ENCODE assay signal across 11 mouse cellular contexts in the genomic region with DNA sequence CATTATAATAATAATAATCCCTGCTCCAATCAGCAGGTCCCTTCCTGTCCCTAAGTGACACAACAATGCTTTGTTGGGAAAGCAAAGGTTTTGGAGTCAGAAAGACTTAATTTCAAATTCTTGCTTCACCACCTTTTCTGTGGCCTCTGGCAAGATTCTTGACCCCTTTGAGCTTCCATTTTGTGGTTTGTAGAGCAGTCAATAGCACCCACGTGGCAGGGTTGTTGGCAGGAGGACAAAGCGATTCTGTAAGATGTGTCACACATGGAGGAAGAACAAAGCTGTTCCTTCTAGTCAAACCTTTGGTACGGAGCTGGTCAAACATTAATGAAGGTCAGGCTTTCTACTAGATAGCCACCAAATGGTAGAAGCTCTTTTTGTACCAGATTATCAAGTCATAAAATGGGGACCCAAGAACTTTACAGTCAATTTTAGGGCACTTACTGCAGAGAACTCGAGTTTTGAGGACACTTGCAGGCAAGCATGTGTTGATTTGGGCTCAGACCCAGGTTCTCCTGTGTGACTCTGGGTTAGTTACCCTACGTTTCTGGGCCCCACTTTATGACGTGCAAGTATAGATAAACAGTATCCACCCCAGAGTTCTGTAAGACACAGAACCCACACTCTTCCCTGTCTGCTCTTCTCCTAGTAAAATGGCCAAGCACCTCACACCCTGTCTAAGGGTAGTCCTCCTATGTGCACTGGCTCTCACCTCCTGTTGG. TPM values are rescaled to one million over a fixed set of nuclear protein-coding genes. Genes with fewer than 3 reads are reported as not detected.
DNase-seq lines count a peak whose midpoint lies in the region; ATAC-seq lines count a peak whose summit lies in the region.
"Had no signal": no experiment of that assay in that cellular context is flagged by ENCODE, and none has a peak within 500 bp of the region (broad histone marks: within the 10 kb centered on the region; RNA-seq: fewer than 3 reads in every experiment).

No protein-coding gene starts in this region.

- DNase-seq in ovary, adult 18-20 months (ENCODE audit: low spot score), result peak; percentile 13
- no peak for DNase-seq in ovary, postnatal 14 days (ENCODE audit: low spot score)
- DNase-seq in gonadal fat pad, adult 2 months (ENCODE audit: low read depth), result peak; percentile 100
- peak; percentile 76 to 87 for DNase-seq in lung, adult 18-20 months
- DNase-seq in yolk sac, embryonic 10.5 days (ENCODE audit: low spot score), result peak; percentile 66
- DNase-seq in thymus, adult 18-20 months, result no peak
- no peak for DNase-seq in thymus, postnatal 25 days
- DNase-seq: cerebellum, postnatal 25 days; liver, embryonic 13.5 days had no signal

- ATAC-seq in erythroblast, adult 5-6 weeks (replicated peaks; ENCODE audit: low FRiP score, poor library complexity, severe bottlenecking), result no peak

RNA-seq across cellular contexts. Expression of a gene that starts 24.6 kb away (rescaled TPM):
- polyA plus RNA-seq in gonadal fat pad, adult 2 months (2012; rRNA removed), result 99.9 and 141 TPM in 2 replicates
- total RNA-seq in erythroblast, adult 5-6 weeks (2015; ENCODE audit: low replicate concordance), result 69.6 and 73.6 TPM in 2 replicates
- 56.1 and 64.1 TPM in 2 replicates for total RNA-seq in erythroblast, adult 5-6 weeks (2017; ENCODE audit: low replicate concordance)
- total RNA-seq: G1E had no signal
- polyA plus RNA-seq: G1E had no signal

RNA-seq across cellular contexts. Expression of a gene that starts 59.2 kb away (rescaled TPM):
- polyA plus RNA-seq in gonadal fat pad, adult 2 months (2012; rRNA removed), result 596 and 600 TPM in 2 replicates
- 797 and 864 TPM in 2 replicates for total RNA-seq in erythroblast, adult 5-6 weeks (2015; ENCODE audit: low replicate concordance)
- total RNA-seq in erythroblast, adult 5-6 weeks (2017; ENCODE audit: low replicate concordance), result 50.3 and 92.3 TPM in 2 replicates
- total RNA-seq: G1E had no signal
- polyA plus RNA-seq: G1E had no signal

Comparison
In these comparisons a context has a peak if more than half of its experiments do, and no peak if none do; other contexts are left out.
1. DNase-seq: peak in ovary, adult 18-20 months (single experiment), gonadal fat pad, adult 2 months (single experiment), lung, adult 18-20 months (2 of 2) and yolk sac, embryonic 10.5 days (single experiment); none in ovary, postnatal 14 days (single experiment), thymus, adult 18-20 months (0 of 2) and thymus, postnatal 25 days (single experiment).